Mouse (Mus musculus) frontal cortex, postnatal 36 days (tissue): ENCODE results near the gene AI464131.
A peak's percentile ranks its signal among the peaks of the same experiment; 100 is the strongest.

Experiments
- DNase-seq, 2 experiments: peaks; one replicate each; pipeline ENCODE4 v3.0.0; 2022; ENCODE audit warnings: low spot score in 2 of 2

The AI464131 gene

DNA sequence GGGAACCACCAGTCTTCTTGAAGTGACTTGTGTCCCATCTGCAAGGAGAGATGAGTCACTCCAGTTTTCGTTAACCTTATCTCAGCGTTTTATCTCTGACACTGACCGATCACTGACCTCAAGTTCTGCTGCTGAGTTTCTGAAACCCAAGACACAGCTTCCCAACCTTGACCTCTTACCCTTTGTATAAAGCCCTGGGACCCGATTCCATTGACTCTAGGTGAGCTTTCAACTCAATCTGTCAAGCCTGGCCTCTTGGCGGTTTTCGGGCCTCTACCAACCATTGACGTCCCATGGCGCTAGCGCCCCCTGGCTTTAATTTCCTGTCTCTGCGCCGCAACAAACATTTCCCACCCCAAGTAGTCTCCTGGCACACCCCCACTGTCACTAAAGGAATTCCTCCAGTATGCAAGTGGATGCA, 2.3 kb upstream of the AI464131 start:
- no peak for DNase-seq

GRCm38 (mm10) chr4:41504325-41504724, 1.4 kb upstream of the AI464131 start:
- no peak for DNase-seq

DNA sequence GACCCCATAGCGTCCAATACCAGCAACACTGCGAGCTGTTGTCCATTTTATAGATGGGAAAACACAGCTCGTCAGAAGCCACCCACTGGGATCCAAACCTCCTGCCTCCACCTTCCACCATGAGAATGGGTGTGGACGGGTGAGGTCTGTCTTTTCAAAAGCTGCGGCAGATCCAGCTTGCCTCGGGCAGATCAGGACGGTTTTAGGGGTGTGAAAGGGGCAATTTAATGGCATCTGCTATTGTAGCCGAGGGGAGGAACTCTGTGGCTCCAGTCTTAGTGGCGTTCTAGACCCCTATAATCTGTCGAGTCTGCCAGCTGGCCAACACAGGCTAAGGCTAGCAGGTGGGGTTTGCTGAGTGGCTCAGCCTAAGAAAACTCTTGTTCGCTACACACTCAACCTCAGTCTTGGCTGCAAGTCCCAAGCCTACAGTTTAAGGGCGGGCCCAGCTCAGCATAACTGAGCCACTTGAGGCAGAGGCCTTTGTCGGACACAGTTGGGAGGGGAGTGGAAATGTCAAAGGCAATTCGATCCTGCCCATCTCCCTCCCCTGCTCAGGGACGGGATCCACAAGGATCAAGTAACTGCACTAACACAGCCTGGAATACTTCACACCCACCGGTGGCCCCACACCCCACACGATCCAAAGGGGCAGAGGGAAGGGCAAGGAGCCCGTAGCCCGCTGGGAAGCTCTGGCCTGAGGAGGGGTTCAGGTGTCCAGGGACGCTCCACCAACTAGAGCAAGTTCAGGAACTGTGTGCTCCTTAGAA, 520 bp downstream of the AI464131 start:
- DNase-seq = no peak

DNA sequence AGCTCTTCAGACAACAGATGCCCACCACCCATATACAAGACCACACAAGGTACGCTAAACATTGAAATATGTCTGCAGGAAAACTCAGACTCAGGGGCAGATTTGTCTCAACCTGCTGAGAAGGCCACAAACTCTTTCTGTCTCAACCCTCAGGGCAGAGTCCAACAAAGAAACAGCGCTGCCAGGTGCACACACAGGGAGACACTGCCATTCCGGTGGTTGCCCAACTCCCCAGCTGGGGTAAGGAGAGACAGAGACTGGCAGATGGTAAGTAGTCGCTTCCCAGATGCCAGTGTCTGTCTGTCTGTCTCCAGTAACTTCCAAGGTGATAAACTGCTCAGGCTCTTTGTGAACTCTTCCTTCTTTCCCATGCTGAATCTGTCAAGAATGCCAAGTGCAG, 2.1 kb downstream of the AI464131 start:
- no peak for DNase-seq

DNA sequence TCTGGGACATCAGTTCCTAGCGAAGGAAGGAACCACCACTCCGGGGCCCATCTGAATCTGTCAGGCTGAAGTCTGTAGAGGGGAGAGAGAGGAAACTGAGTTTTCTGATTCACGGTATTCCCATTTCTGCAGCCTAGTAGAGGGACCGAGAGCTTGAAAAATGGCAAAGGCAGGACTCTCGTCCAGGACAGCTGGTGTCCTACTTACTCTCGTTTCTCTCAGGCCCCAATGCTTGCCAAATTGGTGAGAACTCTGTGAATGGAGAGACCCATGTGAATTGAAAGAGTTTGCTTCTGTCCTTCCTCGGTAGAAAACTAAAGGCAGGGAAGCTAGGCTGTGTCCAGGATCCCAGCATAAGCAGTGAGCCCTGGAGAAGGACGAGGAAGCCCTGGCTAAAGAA, 3.3 kb downstream of the AI464131 start:
- no peak for DNase-seq

DNA sequence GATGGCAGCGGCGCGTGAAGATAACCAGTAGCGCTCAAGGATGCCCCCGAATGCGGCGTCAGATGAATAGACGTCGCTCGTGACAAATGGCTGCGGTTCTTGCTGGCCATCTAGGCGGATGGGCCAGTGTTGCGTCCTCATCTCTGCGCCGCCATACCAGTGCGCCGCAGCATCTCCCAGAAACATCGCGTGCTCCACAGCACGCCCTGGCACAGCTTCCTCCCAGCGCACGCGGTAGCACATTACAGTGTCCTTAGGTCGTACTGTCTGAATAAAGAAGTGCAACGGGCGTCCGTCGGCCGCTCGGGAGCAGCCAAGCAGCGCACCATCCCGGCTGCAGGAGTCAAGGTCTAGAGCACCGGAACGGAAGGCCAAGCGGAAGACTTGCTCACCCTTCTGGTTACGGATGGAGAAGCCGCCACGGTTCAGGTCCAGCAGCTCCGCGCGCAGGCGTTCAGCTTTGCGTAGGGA, 3.9 kb downstream of the AI464131 start:
- no peak for DNase-seq

- no peak for DNase-seq
Observed at GRCm38 (mm10) chr4:41497995-41498845, 4.7 kb downstream of the AI464131 start.

DNA sequence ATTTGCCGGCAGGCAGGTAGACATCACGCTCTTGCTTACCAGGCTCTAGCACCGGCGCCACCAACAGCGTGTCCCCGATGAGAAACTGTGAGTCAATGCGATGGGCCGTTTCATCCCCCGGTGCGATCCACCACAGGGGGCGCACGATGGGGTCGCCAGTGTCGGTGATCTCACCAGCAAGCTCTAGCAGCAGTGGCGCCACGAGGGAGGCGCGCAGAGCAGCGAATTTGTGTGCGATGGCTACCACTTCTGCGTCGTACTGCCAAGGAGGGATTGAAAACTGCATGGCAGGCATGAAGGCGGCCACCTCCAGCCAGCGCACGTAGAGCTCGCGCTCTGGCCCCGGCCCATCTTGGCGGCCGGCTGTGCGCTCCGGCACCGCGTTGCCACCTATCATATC, 5.3 kb downstream of the AI464131 start:
- no peak for DNase-seq

- no peak for DNase-seq
Observed at GRCm38 (mm10) chr4:41497046-41497445, 5.8 kb downstream of the AI464131 start.

DNA sequence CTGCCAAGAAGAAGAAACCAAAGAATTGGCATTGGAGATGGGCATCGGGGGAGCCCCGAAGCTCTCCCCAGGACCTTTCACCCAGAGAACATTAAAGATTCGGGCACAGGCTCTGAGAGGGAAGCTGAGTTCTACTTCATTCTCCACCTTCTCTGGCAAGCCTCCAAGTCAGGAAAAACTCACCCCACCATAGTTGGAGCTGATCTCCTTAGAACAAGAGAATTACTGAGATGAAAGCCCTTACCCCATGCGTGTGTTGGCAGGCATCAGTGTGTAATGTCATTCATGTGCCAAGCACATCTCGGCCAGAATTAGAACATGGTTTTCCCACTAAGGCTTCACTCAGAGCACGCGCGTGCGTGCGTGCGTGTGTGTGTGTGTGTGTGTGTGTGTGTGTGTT, 7.0 kb downstream of the AI464131 start:
- peak in 1 of 2 experiments; percentile 68 for DNase-seq

DNA sequence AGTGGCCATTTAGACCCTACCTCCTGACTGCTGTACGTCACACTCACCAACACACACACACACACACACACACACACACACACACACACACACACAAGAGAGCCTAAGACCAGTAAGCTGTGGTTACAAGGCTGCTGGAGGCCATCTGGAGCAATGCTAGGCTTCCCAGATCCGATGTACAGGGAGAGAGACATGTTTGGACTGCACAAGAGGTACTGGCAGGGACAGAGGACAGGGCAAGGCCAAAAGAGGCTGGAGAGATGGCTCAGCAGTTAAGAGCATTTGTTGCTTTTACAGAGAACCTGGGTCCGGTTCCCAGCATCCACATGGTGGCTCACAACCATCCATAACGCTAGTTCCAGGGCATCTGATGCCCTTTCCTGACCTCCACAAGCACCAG, 7.8 kb downstream of the AI464131 start:
- no peak for DNase-seq

- no peak for DNase-seq
Observed at GRCm38 (mm10) chr4:41494378-41494777, 8.5 kb downstream of the AI464131 start.

- no peak for DNase-seq
Observed at GRCm38 (mm10) chr4:41493464-41494116, 9.3 kb downstream of the AI464131 start.

GRCm38 (mm10) chr4:41492951-41493350, 9.9 kb downstream of the AI464131 start:
- DNase-seq = no peak

DNA sequence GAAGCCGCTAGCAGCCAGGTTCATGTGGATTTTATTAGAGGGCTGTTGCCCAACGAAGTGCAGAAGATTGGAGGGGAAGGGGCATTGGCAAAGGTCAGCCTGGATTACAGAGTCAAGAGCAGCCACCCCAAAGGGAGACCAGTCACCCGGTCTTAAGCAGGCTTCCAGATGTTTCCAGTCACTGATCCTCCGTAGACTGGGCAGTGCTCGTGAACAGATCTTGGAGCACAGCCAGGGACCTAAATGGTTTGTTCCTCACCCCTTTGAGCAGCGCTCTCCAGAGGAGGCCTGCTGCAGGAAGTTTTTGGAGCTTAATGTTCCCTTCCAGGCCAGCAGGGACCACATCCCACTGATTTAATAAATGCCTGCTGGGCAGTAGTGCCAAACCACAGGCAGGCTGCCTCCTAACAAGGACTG, 21.3 kb downstream of the AI464131 start:
- peak in 1 of 2 experiments; percentile 36 for DNase-seq

DNA sequence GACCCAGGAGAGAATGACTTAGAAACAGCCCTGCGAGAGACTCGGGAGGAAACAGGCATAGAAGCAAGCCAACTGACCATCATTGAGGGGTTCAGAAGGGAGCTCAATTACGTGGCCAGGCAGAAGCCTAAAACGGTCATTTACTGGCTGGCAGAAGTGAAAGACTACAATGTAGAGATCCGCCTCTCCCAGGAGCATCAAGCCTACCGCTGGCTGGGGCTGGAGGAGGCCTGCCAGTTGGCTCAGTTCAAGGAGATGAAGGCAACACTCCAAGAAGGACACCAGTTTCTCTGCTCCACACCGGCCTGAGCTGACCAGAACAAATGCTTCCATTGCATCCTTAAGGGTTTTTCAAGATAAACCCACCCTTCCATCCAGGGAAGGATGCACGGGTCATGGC, 22.6 kb downstream of the AI464131 start:
- no peak for DNase-seq

- DNase-seq = no peak
Observed at GRCm38 (mm10) chr4:41479456-41479804, 23.4 kb downstream of the AI464131 start.

GRCm38 (mm10) chr4:41478751-41479455, 24.0 kb downstream of the AI464131 start:
- DNase-seq = no peak

- DNase-seq = no peak
Observed at GRCm38 (mm10) chr4:41477648-41478160, 25.2 kb downstream of the AI464131 start.

DNA sequence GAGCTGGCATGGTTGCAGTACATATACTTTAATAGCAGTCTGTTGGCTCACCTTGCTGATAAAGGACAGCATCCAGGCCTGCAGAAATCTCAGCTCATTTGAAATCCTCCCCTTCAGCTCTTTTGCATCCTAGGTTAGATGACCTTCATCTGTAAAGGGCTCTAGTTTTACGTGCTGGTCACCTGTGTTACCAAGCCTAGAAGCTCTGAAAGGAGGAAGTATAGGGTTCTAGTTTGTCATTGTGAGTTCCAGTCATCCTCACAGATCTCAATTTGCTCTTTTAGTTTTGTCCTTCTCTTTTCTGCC, 31.5 kb downstream of the AI464131 start:
- DNase-seq = no peak

DNA sequence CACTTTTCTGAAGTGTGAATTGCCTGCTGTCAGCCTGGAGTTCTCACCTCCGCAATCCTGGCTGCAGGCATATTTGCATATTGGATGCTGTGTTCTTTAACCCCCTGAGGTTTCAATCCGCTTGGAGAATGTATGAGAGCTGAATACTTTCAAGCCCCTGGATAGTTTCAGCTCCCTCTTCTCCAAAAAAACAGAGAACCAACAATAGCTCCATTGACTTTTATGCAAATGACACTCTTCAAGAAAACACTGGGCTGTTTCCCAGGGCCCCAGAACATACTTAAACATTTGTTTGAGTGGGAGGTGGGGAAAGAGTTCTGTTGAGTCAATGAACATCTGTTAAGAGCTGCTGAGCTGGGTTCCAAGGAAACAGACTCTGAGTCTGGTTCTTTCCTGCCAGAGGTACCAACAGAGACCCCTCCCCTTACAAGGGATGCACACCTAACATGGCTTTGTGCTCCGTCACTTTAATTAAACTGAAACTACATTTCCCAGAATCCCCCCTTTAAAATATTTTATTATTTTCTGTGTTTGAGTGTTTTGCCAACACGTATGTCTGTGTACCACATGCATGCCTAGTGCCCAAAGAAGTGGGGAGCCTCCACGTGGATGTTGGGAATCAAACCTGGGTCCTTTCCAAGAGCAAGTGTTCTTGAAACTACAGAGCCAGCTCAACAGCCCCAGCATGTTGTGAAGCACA, 32.0 kb downstream of the AI464131 start:
- DNase-seq = peak; percentile 60 to 79
